Mouse (Mus musculus) embryonic fibroblast, embryonic 13.5 days (primary cell): Measurements from ENCODE around the gene Sgk1.

Experiments used
- CTCF ChIP-seq: IDR thresholded peaks from 2 replicates; pipeline ENCODE4 v1.5.1; 2011; ENCODE audit warnings: mild to moderate bottlenecking, control low read depth, low read length, moderate library complexity, borderline replicate concordance; ENCODE audit not compliant: insufficient read depth
- POLR2A ChIP-seq: IDR thresholded peaks from 2 replicates; pipeline ENCODE4 v1.6.1; 2011; ENCODE audit warnings: low read depth, mild to moderate bottlenecking, control low read depth, low read length, moderate library complexity

DNA sequence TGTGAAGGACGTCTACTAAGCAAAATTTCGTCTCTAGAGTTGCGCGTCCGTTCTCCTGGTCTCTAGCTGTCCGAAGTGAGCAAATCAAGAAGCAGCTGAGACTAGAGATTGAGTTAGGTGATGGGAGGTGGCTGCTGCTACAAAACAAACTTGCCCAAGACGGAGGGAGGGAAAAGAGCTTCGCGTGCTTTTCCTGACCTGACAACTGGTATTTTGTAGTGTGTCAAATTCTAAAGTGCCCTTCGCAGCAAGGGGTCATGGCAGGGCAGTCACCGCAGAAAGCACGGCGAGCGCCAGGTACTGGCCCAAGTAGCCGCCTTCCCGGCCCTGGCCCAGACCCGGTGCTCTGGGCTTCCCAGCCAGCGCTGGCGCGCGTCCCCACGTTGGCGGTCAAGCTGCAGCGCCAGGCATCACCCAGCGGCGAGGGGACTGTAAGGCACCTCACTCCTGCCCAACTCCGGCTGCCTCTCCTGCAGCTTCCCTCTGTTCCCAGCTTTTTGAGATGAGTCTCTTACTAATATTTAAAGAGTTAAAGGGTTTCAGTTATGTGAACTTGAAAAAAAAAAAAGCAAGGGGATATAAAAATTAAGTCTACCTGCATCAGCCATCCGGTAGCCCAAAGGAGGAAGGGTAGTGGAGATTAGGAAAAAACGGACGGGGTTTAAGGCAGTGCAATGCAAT lies 111.0 kb downstream of the Sgk1 start:
- TF ChIP-seq CTCF (peak; percentile 72), POLR2A (no peak)
